12 mouse cellular contexts compared by ENCODE assay signal in genomic region chr4:152913497-152913896, GRCm38 (mm10).
DNase-seq lines count a peak whose midpoint lies in the region; ATAC-seq and TF ChIP-seq lines count a peak whose summit lies in the region.
"Had no signal": no experiment of that assay in that cellular context is flagged by ENCODE, and none has a peak within 500 bp of the region (broad histone marks: within the 10 kb centered on the region; RNA-seq: fewer than 3 reads in every experiment).

No protein-coding gene starts in this region.

- 38% methylated on average over 10 of the region's 10 CpGs for WGBS in hindbrain, embryonic 13.5 days

- intact Hi-C loops in left cerebral cortex, postnatal 36 days (cut with DNase I) = no loop called here

- ATAC-seq in hindbrain, embryonic 13.5 days (ENCODE audit: low FRiP score) = no peak
- ATAC-seq: lung, postnatal 0 days had no signal

- no peak for TF ChIP-seq CTCF in E14TG2a.4 (conservative IDR thresholded peaks at IDR 0.05; ENCODE audit: low read length)

- peaks cover 42% of the 10 kb centered on the region for H3K4me1 ChIP-seq in E14TG2a.4 (replicated peaks; ENCODE audit: low read depth, low read length)
- H3K4me1 ChIP-seq in hindbrain, embryonic 13.5 days (replicated peaks) = peaks cover 31% of the 10 kb centered on the region
- H3K4me1 ChIP-seq: embryonic facial prominence, embryonic 13.5 days; stomach, embryonic 15.5 days had no signal

- no peaks in the 10 kb centered on the region for H3K36me3 ChIP-seq in E14TG2a.4 (ENCODE audit: insufficient read depth, low read length)
- no peaks in the 10 kb centered on the region for H3K36me3 ChIP-seq in hindbrain, embryonic 13.5 days
- H3K36me3 ChIP-seq: embryonic facial prominence, embryonic 13.5 days; stomach, embryonic 15.5 days had no signal

- peak overlapping the region; percentile 52; the same call in 1 of the 2 replicates for H3K27ac ChIP-seq in hindbrain, embryonic 13.5 days
- H3K27ac ChIP-seq: embryonic facial prominence, embryonic 13.5 days; stomach, embryonic 15.5 days had no signal

- peak; percentile 14 for DNase-seq in embryo, embryonic 10 days (ENCODE audit: low spot score)
- peak; percentile 34 for DNase-seq in mesoderm, embryonic 11.5 days (ENCODE audit: low read depth, low spot score)
- DNase-seq in layer of hippocampus, adult 8-10 months (ENCODE audit: low spot score in 2 of 2) = no peak
- DNase-seq in gastrocnemius, postnatal 10 days = no peak
- DNase-seq in spleen, postnatal 4 days (ENCODE audit: low spot score in 2 of 2) = no peak
- DNase-seq in left cerebral cortex, postnatal 36 days (ENCODE audit: low spot score in 2 of 2) = no peak
- DNase-seq: adrenal gland, postnatal 10 days had no signal

- H3K9ac ChIP-seq in hindbrain, embryonic 13.5 days = peak overlapping the region; percentile 13; the same call in 1 of the 2 replicates
- H3K9ac ChIP-seq: embryonic facial prominence, embryonic 13.5 days; stomach, embryonic 15.5 days had no signal

- H3K4me2 ChIP-seq in hindbrain, embryonic 13.5 days = no peak overlapping the region
- H3K4me2 ChIP-seq: embryonic facial prominence, embryonic 13.5 days; stomach, embryonic 15.5 days had no signal

- peak overlapping the region; percentile 41 for H3K4me3 ChIP-seq in E14TG2a.4 (replicated peaks; ENCODE audit: low read length)
- H3K4me3 ChIP-seq in hindbrain, embryonic 13.5 days = no peak overlapping the region
- H3K4me3 ChIP-seq: embryonic facial prominence, embryonic 13.5 days; stomach, embryonic 15.5 days had no signal

- H3K9me3 ChIP-seq in E14TG2a.4 (ENCODE audit: low read length) = no peaks in the 10 kb centered on the region
- no peaks in the 10 kb centered on the region for H3K9me3 ChIP-seq in hindbrain, embryonic 13.5 days
- H3K9me3 ChIP-seq: embryonic facial prominence, embryonic 13.5 days; stomach, embryonic 15.5 days had no signal

- no peaks in the 10 kb centered on the region for H3K27me3 ChIP-seq in E14TG2a.4 (ENCODE audit: insufficient read depth, low read length)
- peaks cover 30% of the 10 kb centered on the region for H3K27me3 ChIP-seq in hindbrain, embryonic 13.5 days
- H3K27me3 ChIP-seq: embryonic facial prominence, embryonic 13.5 days; stomach, embryonic 15.5 days had no signal

Comparison
In these comparisons a context has a peak if more than half of its experiments do, and no peak if none do; other contexts are left out.
1. DNase-seq: peak in embryo, embryonic 10 days (single experiment) and mesoderm, embryonic 11.5 days (single experiment); none in layer of hippocampus, adult 8-10 months (0 of 2), gastrocnemius, postnatal 10 days (single experiment), spleen, postnatal 4 days (0 of 2) and left cerebral cortex, postnatal 36 days (0 of 2).